Mouse (Mus musculus): ENCODE results near the gene Gpr83. TPM values are rescaled to one million over a fixed set of nuclear protein-coding genes. Genes with fewer than 3 reads are reported as not detected.

Gpr83 gene
- 1.9 TPM for polyA plus RNA-seq (2017; shearing (Covaris generic))

GRCm38 (mm10) chr9:14859868-14860639 lies at the start of gene Gpr83:
TSS of gene Gpr83 (plus strand) at chr9:14860210.

GRCm38 (mm10) chr9:14903581-14904378 lies 43.8 kb downstream of the Gpr83 start, which contains the start of gene Izumo1r:
TSS of gene Izumo1r (minus strand) at chr9:14903949.

Other genes with a start within 250 kb of the Gpr83 start
- gene Amotl1, start 215.2 kb upstream of the Gpr83 start, polyA plus RNA-seq (2017; shearing (Covaris generic)), result not detected
- gene Piwil4, start 119.5 kb upstream of the Gpr83 start, polyA plus RNA-seq (2017; shearing (Covaris generic)), result not detected
- not detected for gene Fut4, start 107.8 kb upstream of the Gpr83 start, polyA plus RNA-seq (2017; shearing (Covaris generic))
- not detected for gene 1700012B09Rik, start 89.2 kb upstream of the Gpr83 start, polyA plus RNA-seq (2017; shearing (Covaris generic))
- 25.6 TPM for gene Mre11a, start 75.6 kb upstream of the Gpr83 start, polyA plus RNA-seq (2017; shearing (Covaris generic))
- gene Ankrd49, start 75.4 kb upstream of the Gpr83 start, polyA plus RNA-seq (2017; shearing (Covaris generic)), result 11.6 TPM
- 137 TPM for gene Izumo1r, start 43.7 kb downstream of the Gpr83 start, polyA plus RNA-seq (2017; shearing (Covaris generic))
- gene Panx1, start 185.3 kb downstream of the Gpr83 start, polyA plus RNA-seq (2017; shearing (Covaris generic)), result 126 TPM

Measured in effector memory CD4-positive, alpha-beta T cell, adult 5 months (primary cell).